Mouse (Mus musculus) layer of hippocampus, postnatal 25 days (tissue): ENCODE measurements around the gene Zscan20. TPM values are rescaled to one million over a fixed set of nuclear protein-coding genes. Genes with fewer than 3 reads are reported as not detected.
A peak's percentile ranks its signal among the peaks of the same experiment; 100 is the strongest.

ENCODE experiments used
- DNase-seq, 2 experiments: peaks; one replicate each; pipeline ENCODE4 v3.0.0; 2022; ENCODE audit warnings: mixed read lengths in 2 of 2, low spot score in 1 of 2; ENCODE audit errors: extremely low spot score in 1 of 2
- total RNA-seq, 2 experiments: library from RNA; stranded (reverse); gene quantifications; 2 replicates each; pipeline ENCODE4 v1.2.3; 2021

Gene Zscan20
- 10 to 100 TPM in 1 of 2 experiments, 1 to 10 TPM in 1; 9.1 to 10.9 TPM for total RNA-seq

DNA sequence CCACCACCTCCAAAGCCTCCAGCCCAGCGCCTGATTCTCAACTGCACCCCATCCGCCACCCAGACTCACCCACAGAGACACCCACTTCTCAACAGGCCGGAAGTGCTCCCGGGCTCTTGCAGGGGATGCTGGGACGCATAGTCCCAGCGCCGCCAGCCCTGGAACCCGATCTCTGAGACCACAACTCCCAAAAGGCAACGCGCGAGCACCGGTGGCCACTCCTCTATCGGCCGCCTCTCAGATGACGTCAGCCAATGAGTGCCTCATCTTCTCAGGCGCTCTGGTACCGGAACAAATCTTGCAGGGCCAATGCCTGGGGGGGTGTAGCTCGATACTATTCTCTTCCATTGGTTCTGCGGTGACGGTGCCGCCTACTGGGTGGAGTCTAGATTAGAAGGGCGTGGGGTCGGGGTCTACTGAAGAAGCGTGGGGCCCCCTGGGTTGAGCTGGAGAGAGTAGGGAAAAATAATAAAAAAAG is at the start of gene Zscan20:
Gene Zscan20 (minus strand): TSS at position 174 of the 478 bp plus-strand sequence.
- DNase-seq = peak; percentile 78 to 84

DNA sequence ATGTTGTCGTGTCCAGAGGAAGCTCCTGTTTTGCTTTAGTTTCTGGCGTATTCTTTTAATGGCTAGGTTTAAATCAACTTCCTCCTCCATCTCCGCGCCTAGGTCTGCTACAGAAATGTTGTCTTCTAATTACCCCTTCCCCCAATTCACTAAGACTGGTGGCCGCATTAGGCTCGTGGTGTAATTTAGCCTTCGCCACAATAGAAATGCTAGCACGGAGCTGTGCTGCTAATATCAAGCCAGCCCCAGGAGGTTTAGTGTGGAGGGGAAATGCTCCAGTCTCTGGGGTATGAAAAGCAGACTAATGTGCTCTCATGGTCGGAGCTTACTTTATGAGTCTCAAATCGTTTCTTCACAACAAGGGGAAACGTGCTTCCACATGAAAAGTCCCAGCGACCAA is 45.5 kb upstream of the Zscan20 start:
- DNase-seq = no peak

DNA sequence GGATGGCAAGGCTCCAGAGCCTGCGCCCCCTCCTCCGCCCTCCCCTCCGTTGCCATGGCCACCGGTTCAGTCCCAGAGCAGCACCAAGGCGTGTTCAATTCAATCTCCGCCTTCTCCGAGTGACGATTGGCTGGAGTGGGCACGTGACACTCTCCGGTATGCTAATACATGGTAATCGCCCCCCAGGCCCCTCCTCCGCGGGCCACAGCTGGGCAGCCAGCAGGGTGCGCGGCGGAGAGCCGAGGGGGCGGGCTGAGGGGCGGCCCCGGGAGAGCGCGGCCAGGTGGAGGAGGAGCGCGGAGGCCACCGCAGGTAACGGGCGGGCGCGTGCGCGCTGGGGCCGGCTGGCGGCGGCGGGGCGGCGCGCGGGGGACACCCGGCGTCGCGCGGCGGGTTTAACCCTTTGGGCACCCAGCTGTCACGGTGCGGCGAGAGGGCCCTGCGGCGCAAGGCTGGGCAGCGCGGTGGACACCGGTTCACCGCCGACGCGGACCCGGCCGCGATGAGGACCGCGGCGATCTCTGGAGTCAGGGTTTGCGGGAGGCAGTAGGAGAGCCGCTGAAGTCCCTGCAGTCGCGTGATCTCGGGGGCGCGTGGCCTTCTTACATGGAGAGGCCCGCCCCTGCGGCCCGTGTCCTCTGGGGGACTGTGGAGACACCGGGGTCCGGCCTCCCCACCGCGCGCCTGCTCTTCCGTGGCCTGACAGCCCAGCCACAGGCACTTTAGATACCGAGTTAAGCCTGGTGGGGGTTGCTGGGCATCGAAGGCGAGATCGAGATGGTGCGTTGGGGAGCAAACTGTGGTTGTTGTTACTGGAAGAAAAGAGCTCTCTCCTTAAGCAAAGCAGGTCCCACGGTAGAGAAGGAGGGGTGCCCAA is 44.8 kb upstream of the Zscan20 start, which contains the start of gene Phc2:
Gene Phc2 (plus strand): TSS at position 198 of the 877 bp plus-strand sequence.
- peak; percentile 80 to 89 for DNase-seq

DNA sequence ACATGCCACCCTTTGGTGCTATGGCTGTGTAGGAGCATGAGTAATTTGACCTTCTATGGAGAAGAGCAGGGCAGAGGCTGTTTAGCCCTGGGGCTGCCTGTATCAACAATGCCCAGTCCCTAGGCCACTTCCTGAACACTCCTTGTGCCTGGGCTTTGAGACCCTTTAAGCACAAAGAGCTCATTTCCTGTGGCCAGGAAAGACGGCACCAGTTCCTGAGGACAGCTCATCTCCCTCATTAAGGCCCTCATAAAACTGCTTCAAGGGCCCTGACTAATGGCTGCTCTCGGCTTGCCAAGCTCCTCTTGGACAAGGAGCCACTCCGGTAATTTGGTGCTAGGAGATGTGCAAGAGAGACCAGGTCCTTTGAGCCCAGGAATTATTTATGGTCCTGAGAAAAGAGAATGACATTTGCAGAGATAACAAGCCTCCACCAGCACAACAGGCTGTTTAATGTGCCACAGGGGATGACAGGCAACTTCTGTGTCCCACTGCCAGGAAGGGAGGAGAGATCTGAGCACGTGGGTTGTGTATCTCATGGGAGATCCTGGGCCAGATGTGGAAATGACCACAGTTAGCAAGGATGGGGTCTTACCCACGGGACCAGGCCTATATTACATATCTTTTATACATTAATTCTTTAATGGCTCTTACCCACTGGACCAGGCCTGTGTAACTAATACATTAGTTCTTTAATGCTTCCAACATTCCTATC is 42.8 kb upstream of the Zscan20 start:
- DNase-seq = no peak

DNA sequence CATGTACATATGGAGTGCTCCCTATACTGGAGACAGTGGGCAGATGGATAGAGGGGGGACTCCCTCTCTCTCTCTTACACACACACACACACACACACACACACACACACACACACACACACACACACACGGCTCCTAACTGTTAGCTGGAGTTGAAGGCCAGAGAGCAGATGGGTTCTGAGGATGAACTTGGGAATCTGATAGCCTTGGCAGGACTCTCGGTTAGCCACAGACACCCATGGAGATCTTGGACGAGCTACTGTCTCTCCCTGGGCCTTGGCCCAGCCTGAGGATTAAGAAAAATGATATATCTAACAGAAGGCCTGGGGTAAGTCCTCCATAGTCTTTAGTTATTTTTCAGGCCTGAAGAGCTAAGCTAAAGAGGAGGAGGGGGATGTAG is 41.6 kb upstream of the Zscan20 start:
- no peak for DNase-seq

DNA sequence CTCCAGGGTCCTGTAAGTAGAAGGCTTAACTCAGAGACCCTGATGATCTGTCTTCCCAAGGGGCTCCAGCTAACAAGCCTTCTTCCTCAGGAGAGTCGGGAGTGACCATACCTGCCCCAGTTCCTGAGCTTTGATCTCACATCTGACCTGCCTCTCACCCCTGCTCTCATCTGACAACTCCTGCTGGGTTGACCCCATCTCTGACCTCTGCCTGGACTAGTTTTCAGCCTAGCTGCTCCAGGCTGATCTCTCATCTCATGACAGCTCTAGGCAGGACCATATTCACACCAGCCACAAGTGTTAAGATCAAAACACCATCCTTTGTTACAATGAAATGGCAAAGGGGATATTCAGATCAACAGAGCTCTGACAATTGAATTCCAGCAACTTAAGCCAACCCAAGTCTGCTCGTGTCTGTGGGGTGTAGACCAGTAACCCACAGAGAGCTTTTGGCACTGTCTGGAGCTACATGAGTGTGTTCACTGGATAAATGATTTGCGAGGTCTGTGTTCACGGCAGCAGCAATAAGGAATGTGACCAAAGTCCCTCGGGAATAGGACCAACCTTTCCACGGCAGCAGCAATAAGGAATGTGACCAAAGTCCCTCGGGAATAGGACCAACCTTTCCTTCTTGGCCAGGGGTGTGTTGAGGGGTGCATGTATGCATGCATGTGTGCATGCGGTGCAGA is 38.8 kb upstream of the Zscan20 start:
- DNase-seq = no peak

DNA sequence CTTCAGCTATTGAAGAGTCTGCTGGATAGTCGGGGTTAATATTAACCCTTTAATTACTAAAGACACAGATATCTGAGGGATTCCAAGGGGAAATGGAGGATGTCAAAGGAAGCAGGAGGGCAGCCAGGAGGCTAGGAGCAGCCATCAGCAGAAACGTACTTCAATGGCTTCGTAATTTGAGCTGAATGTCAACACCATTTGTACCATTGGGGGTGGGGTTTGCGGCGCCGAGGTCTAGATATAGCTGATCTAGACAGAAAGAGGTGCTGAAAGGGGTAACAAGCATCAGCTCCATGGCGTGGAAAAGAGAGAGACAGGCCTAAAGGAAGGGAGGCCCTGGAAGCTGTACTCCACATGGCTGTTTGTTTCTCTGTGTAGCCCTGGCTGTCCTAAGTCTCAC is 36.9 kb upstream of the Zscan20 start:
- no peak for DNase-seq

DNA sequence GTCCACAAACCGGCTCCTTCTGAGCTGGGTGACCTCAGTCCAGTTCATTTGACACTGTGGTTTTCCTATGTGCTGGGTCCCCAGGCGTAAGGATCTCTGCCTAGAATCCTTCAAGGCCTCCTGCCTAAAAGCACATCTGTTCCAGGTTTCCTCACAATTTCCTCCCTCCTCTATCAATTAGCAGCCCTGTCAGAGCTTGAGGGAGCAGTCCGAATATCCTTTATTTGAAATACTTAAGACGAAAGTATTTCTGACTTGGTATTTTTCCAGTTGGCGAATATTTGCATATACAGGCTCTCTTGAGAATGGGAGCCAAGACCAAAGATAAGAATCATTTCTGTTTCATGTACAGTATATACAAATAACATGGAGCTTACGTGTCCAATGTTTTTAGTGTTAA is 36.0 kb upstream of the Zscan20 start:
- DNase-seq = no peak

DNA sequence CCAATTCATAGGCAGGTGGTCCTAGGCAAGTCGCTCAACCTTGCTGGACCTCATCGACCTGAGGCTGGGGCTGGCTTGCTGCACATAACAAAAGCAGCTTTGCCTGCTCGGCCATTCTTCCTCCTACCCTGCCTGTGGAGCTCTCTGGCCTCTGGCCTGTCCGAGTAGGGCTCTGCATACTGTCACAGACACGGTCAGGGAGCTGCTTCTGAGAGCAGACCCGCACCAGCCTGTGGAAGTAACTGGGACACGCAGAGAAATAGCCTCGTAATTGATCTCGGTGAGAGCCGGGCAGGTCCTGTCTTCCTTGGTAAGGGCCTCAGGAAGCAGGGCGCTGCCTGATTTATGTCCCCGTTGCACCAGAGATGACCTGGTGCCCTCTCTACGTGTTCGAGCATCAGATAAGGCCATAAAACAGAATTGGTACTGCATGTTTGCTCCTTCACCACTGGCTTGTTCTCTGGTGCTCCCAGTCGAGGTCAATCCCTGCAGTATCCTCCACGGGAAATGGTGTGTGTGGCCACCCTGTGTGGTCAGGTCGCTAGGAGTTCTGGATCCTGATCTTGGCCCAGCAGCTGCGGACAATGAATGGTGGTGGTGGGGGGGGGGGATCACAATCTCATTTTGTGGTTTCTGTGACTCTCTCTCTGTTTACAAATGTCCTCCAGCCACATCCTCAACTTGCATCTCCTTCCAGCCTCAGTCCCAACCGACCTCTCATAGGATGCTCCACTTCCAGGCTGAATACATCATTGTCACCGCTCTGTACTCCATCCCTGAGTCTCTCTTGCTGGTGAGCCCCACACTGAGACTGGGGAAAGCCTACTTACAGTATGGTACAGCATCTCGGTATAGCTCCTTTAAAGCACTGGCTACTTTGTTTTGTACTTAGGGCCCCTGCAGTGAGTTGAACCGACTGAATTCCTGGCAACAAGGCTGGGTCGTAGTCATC is 32.1 kb upstream of the Zscan20 start:
- no peak for DNase-seq

DNA sequence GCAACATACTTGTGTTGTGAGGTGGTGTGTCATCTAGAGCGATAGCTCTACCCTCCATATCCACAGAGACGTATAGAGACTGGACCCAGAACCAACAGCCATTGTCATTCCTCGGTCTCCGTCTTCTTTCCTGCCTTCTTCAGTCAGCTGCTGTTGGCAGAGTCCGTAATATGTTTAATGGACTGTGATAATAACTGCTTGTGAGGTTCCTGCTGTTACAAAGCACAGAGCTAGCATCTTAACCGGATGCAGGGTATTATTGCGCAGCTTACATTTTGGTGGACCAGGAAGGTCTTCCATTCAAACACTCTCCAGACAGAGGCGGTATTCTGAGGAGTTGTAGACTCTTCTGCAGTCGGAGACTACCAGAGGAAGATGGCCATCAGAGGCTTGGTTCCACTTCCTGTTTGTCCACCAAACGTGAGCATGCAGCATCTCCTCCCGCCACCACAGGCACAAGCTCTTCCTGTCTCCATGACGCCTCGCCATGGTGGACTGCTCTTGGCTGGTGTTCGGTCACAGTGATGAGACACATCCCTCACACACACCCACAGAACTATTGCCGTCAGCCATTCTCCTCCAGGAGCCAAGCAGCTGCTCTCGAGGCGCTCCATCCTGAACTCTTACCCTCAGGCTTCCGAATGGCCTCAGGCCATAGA is 28.5 kb upstream of the Zscan20 start:
- no peak for DNase-seq

DNA sequence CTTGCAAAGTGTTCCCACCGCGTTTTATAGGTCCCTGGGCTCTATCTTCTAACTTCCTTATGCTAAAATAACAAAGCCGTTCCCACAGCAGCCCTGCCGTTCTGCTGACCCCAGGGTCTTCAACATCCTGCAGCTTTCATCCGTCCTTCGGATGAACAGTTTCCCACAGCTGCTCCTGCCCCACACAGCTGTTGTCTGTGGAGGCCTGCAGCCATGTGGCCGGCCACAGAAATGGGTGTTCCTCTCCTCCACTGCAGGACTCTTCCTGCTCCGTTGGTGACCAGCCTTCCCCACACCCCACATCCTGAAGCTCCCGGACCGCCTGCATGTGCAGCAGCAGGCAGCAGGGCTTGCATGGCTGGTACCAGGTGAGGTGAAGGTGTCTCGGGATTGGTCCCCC is 27.4 kb upstream of the Zscan20 start:
- no peak for DNase-seq

DNA sequence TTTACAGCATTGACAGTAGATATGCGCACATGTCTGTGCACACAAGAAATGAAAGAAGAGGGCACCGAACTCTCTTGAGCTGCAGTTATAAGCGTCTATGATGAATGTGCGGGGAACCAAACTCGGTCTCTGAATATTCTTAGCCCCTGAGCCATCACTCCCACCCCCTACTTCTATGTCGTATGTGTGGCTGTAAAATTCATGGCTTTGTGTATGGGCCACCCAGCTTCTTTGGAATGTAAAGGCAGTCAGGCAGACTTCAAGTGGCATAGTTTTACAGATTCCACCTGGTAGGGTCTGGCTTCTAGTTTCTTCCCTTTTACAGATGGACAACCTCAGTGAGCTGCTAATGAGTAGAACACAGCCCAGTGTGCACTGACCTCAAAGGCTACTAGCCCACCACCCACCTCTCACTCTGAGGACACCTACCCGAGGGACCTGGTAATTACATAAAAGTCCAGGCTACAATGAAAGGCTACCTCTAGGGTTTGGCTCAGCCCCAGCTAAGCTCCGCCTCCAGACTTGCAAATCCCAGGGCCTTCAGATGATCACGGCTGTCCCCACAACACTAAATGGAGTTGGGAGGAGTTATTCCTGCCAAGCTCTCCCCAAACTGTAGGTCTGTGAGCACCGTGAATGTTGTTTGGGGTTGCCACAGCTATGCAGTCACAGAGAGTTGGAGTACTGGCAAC is 26.1 kb upstream of the Zscan20 start:
- DNase-seq = no peak

DNA sequence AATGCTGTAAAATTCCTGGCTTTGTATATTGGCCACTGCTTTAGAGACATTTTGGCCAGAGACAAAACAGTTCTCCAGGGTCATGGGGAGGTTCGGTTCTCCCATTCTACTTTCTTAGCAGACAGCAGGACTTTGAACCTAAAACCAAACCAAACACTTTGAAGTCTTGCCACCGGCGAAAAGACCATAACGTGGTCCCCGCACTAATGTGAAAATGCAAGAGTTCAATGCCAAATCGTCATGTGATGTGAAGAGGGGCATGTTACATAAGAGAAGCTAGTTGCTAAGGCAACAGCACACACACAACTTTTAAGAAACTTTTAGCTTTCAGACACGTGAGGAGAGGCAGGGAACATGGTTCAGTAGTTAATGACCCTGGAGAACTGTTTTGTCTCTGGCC is 25.6 kb upstream of the Zscan20 start:
- no peak for DNase-seq

DNA sequence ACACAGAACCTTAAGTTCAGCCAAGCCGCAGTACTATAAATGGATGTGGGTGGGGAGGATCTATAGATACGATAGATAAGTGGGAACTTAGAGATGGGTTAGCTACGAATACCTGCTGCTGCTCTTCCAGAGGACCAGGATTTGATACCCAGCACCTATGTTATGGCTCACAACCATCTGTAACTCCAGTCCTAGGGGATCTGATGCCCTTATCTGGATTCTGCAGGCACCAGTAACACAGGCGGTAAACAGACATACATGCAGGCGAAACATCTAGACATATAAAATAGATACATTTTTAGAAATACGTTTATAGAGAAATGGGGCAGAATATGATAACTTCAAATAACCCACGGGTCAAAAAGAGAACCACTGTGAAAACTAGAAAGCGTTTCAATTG is 11.2 kb upstream of the Zscan20 start:
- DNase-seq = no peak

DNA sequence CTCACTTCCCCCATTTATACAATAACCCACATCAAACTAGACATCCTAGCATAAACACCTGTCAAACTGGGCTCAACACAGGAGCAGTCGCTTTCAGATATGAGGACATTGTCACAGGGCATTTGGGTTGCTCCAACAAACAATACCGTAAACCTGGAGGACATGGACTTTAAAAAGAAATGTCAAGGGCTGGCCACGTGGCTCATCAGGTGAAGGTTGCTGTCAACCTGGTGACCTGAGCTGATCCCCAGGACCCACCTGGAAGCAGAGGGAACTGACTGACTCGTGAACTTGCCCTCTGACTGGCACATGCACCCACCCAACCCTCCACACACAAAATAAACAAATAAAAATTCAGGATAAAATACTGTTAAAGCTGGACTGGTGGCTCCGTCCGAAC is 10.7 kb upstream of the Zscan20 start:
- no peak for DNase-seq

DNA sequence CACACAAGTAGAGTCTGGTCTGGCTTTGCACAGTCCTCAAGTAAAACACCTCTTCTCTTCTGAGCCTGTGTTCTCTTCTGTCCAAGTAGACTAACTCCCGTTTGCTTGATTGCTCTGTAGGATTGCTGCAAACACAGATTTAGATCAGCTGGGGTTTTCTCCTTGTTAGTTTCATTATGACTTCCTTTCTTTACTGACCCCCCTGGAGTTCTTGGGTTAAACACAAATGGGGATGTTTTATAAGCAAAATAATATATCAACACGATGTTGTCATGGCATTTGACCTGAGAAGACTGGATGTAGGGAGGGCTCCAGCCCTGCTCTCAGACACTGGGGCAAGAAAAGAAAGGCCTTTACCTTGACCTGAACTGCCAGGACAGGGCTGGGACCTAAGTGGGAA is 9.1 kb upstream of the Zscan20 start:
- no peak for DNase-seq

DNA sequence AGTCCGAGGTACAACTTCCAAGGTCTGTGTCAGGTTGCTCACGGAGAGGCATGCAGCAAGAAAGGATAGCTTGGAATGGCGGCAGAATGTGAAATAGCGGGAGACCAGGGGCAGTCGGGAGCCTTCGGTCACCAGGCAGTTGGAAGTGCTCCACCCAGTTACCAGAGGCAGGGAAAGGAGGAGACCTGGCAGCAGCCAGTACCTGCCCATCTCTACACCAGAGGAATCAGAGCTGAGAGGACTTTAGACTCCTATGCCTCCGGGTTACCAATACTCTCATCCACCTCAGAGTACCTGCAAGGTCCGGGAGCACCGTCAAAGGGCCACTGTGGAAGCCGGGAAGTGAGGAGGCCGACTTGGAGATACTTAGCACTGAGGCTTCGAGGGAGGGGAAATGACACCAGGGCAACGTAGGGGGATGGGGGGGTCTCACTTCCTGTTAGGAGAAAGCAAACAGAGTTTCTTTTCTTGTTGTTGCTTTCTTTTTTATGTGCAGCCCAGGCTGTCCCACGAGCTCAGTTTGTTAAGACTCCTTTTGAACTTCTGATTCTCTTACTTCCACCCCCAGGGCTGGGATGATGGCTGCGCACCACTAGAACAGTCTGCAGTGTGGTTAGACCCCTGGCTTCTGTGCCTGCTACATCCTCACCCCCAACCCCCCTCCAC is 8.5 kb upstream of the Zscan20 start, which contains the start of gene Tlr12:
Gene Tlr12 (minus strand): TSS at position 374 of the 666 bp plus-strand sequence.
- no peak for DNase-seq
